Mouse (Mus musculus) yolk sac, embryonic 10.5 days (tissue): Measurements from ENCODE around the gene Ildr2.
A peak's percentile ranks its signal among the peaks of the same experiment; 100 is the strongest.

Experiments used
- DNase-seq: peaks from one replicate; pipeline ENCODE4 v3.0.0-alpha.2; 2017; ENCODE audit warnings: low spot score

Gene Ildr2

GRCm38 (mm10) chr1:166253898-166254894 lies at the start of gene Ildr2:
TSS of gene Ildr2 (plus strand) at chr1:166254139.
- DNase-seq = peak; percentile 68

- DNase-seq = no peak
Observed at GRCm38 (mm10) chr1:166204171-166204570, 49.8 kb upstream of the Ildr2 start.

GRCm38 (mm10) chr1:166205159-166205558 lies 48.8 kb upstream of the Ildr2 start:
- DNase-seq = no peak

- no peak for DNase-seq
Observed at GRCm38 (mm10) chr1:166209371-166209770, 44.6 kb upstream of the Ildr2 start.

- no peak for DNase-seq
Observed at GRCm38 (mm10) chr1:166214181-166214580, 39.8 kb upstream of the Ildr2 start.

DNA sequence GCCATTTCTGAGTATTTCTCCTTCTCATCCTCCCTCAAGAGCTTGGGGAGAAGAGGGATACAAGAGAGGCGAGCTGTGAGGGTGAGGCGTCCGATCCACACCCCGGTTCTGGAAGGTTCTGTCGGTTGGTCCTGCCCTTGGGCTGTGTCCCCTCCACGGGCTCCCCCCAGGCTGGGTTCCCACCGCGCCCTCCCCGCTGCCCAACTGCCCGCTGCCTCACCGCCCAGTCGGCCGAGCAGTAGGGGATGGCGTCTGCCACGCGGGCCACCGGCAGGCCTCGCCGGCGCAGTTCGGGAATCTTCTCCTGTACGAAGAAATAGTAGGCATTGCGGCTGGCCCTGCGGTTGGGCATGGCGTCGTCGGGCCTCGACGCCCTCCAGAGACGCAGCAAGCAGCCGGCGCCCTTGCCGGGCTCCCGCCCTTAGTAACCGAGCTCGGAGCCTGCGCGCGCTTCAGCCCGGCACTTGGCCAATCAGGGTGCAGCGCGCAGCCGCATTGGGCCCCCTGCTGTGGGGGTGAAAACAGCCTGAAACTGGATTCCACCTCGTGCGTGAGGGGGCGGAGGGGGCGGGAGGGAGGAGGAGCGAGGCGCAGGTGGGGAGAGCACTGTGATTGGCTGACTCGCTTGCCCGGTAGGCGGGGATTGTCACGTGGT lies 15.5 kb upstream of the Ildr2 start, which contains the start of gene Mael:
TSS of gene Mael (minus strand) at position 433 of the 655 bp plus-strand sequence.
- no peak for DNase-seq

- no peak for DNase-seq
Observed at GRCm38 (mm10) chr1:166244285-166244684, 9.7 kb upstream of the Ildr2 start.

DNA sequence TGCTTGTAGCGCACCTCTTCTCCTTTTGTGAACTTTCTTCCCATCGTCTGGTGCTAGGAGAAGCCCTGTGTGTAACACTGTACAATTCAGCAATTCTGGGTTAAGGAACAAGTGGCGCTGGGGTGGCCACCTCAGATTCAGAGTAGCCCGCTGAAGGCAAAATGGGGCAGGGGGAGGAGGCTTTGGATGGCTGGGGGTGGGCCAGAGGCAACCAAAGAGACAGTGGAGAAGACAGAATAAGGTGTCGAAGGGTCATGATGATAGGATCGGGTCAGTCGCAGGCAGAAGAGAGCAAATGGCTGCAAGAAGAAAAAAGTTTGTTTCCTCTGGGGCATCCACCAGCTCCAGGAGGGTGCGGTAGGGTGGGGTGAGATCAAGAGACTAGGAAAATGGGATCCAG lies 1.2 kb downstream of the Ildr2 start:
- DNase-seq = no peak

- DNase-seq = no peak
Observed at GRCm38 (mm10) chr1:166255651-166256050, 1.7 kb downstream of the Ildr2 start.

DNA sequence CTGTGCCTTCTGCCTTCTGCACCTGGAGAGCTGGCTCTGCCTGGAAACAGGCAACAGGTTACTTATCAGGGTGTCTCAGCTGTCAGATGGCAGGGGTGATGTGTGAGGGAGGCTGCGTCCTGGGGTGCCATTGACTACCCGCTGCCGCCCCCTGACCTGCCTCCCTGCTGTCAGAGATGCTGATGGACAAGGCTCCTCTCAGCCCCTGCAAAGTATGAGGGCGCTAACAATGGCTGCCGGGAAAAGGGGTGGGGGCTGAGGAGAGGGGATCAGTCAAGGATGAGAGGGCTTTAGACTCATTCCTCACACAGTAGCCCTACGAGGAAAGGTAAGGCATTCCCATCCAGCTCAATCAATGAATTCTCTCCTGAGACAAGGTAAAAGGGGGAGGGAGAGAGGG lies 2.4 kb downstream of the Ildr2 start:
- no peak for DNase-seq

DNA sequence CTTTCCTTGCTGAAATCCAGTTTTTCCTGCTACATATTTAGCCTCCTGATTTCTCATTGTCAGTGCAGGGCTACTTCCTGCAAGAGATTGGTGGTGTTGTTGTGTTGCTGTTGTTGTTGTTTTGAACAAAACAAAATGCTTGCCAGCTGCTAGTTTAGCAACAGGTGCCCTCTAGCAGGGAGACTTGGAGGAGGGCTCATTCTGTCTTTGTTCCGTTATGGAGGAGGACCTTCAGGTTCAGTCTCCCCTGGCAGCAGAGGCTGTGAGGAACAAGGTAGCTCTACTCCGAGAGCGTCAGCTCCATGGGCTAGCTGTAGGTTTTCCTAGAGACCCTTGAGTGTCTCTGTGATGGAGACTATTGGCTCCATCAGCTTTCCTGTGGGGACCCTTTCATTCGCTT lies 3.0 kb downstream of the Ildr2 start:
- DNase-seq = no peak

GRCm38 (mm10) chr1:166259526-166259925 lies 5.6 kb downstream of the Ildr2 start:
- no peak for DNase-seq

- DNase-seq = no peak
Observed at GRCm38 (mm10) chr1:166266001-166266705, 12.2 kb downstream of the Ildr2 start.

GRCm38 (mm10) chr1:166266918-166267317 lies 13.0 kb downstream of the Ildr2 start:
- DNase-seq = no peak

GRCm38 (mm10) chr1:166268218-166268617 lies 14.3 kb downstream of the Ildr2 start:
- no peak for DNase-seq

DNA sequence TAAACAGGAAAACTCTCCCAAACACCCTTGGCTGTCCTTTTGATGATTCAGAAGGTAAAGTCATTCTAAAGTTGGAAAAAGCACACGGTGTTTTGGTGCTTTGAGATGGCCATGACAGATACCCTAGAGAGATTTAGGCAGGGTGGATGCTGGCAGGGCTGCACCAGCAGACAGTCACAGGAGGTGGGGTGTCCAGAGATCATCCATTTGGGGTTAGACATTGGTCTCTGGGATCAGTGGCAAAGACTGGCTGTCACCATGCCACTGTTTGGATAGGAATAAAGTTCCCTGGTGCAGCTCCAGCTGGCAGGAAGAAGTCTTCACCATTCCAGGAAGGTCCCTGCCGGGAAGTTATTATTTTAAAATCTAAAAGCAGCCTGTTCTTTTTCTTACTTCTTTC lies 24.8 kb downstream of the Ildr2 start:
- DNase-seq = no peak

- DNase-seq = no peak
Observed at GRCm38 (mm10) chr1:166279580-166280206, 25.8 kb downstream of the Ildr2 start.

GRCm38 (mm10) chr1:166280566-166280965 lies 26.6 kb downstream of the Ildr2 start:
- DNase-seq = no peak

- DNase-seq = no peak
Observed at GRCm38 (mm10) chr1:166281287-166281686, 27.3 kb downstream of the Ildr2 start.

- DNase-seq = no peak
Observed at GRCm38 (mm10) chr1:166281836-166282235, 27.9 kb downstream of the Ildr2 start.

DNA sequence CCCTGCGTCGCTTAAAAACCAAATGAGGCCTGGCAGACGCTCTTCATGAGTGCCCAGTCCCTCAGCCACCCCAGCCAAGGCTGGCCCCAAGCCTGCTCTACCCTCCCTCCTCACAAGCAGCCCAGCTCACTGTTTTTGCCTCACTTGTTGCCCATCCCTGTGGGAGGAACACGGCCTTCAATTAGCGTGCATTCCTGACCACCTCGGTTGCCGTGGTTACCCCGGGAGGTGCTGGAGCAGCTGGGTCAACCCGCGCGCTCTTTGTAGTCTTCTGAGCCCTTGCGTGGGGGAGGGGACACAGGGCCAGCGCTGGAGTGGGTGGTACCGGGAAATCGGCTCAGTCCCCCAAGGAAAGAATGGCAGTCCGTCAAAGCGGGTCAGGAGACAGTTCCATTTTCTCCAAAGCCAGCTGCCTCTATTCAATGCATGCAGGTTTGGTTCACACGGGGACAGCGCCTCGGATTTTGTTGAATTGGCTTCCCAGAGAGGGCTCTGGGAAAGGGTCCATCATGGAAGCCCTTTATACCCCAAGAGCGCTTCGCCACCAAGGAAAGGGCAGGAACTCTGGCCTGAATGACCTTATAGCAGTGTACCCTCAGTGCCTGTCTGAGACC lies 28.8 kb downstream of the Ildr2 start:
- DNase-seq = peak; percentile 70
